Mouse (Mus musculus) right cerebral cortex, postnatal 36 days (tissue): ENCODE measurements around the gene Aldh1b1.
A peak's percentile ranks its signal among the peaks of the same experiment; 100 is the strongest.

ENCODE experiments used
- DNase-seq, 2 experiments: peaks; one replicate each; pipeline ENCODE4 v3.0.0; 2022; ENCODE audit warnings: low spot score in 2 of 2, mixed read lengths in 1 of 2

The Aldh1b1 gene

DNA sequence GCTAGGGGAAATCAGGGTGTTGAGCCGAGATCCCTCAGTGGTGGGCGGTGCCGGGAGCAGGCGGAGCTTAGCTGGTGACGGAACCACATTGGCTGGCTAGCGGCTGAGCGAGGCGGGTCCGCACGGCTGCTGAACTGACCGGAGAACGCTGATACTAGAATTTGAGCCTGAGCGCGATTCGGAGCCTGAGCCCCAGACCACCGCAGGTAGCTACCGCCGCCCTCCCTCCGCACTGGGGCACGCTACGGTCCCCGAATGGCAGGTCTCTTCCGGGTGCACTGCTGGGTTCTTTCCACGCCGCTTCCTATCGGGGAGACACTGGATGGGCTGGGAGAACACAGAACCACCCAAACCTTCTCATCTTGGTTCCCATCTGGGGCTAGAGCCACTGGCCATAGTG is at the start of gene Aldh1b1:
Gene Aldh1b1 (plus strand): TSS at position 59 of the 400 bp plus-strand sequence.
- DNase-seq, result peak; percentile 52 to 61

DNA sequence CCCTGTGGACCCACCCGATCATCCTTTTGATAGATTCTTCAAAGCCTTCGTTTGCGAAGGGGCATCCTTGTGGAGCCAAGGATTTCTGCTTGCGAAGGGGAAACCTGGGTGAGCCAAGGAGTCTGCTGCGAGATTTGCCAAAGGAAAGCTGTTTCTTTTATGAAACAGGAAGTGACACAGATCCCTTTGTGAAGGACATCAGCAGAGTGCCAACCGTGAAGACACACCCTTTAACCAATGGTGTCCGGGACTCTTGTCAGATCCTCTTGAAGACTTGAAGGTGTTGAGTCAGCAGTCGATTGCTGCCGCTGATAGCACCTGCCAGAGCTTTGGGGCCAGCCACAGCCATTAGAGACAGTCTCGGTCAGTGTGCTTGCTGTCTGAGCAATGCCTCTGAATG is 49.4 kb upstream of the Aldh1b1 start:
- DNase-seq, result no peak

DNA sequence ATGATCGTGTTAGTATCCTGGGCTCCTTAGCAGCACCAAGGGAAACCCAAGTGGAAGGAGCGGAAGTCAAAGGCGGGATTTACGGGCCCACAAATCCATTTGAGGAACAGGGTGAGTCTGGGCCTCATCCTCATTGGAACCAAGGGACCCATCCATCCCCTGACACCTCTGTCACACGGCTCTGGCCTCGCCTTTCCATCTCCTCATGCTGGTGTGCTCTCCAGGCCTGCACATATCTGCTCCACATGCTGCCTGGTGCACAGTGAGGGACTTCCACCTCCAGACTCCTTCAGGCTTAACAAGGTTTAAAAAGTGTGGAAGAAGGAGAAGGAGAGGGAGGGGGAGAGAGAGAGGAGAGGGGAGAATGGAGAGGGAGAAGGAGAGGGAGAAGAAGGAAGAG is 48.3 kb upstream of the Aldh1b1 start:
- no peak for DNase-seq

DNA sequence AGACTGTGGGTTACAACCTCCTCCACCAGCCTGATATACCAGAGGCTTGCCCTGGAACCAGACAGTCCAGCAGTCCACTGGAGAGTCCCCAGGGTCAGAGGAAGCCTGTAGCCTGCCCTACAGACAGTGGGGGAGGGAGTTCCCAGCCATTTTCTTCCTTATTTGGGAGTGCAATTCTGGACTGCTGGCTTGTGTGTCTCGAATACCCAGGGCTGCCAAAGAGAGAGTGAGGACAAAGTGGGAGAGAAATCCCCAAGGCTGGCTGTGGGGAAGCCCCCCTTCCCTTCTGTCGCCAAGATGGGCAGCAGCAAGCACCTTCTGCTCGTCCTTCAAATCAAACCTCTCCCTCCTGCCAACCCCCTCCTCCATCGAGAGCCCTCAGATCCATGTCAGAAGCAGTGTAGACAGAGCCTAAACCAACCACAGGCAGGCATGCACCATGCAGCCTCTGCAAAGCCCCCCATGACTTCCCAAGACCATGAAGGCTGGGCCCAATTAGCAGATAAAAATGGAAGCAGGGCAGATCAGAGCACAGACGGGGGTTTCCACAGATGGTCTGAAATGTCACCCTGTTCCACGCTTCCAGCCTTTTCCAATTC is 45.5 kb upstream of the Aldh1b1 start:
- DNase-seq, result no peak

DNA sequence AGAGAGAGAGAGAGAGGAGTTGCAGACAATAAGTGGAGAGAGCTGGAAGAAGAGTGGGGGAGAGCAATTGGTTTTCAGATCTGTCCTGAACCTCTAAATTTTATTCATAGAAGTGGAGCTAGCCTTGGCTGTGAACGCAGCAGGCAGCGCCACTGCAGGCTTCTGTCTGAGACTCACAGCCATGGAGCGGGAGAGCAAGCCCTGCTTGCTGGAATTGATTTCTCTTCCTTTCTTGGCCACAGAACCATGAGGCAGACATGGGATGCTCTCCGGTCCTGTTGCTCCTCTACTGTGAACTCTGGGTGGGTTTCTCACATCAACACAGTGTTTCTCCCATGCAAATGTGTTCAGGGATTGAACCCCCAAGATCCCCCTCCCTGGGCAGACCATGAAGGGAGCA is 44.7 kb upstream of the Aldh1b1 start:
- no peak for DNase-seq

DNA sequence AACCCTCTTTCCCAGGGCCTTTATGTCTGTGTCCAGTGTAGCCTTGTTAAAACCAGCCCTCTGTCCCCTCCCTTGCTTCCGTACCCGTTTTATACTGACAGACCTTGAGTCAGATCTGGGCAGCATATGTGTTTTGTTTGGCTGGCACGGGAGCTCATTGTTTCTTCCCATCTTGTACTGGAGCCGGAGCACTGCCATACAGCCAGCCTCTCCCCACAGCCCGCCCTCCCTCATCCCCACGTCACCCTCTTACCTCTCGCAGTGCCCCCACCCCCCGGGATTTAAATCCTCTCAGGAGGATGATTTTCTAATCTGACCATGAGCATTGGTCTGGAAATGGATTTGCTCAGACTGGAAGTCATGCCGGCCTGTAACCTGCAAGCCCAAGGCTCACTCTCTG is 43.7 kb upstream of the Aldh1b1 start:
- DNase-seq, result no peak

DNA sequence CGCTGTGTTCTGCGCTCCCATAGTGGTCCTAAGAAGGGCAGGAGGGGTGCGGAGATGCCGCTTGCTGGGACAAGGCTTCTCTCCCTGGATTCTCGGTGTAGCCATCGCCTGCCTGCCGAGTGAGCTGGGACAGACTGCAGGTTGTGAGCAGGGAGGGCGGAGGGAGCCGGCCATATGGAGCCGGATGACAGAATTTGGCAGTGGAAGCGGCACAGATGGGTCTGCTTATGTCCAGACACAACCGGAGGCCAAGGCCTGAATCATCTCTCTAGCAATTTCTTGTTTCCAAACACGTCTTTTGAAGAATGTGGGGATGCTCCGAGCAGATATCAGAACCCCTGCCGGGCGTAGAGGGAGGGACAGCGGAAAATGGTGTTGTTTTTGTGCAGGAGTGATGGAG is 42.9 kb upstream of the Aldh1b1 start:
- DNase-seq, result peak; percentile 62 to 71

DNA sequence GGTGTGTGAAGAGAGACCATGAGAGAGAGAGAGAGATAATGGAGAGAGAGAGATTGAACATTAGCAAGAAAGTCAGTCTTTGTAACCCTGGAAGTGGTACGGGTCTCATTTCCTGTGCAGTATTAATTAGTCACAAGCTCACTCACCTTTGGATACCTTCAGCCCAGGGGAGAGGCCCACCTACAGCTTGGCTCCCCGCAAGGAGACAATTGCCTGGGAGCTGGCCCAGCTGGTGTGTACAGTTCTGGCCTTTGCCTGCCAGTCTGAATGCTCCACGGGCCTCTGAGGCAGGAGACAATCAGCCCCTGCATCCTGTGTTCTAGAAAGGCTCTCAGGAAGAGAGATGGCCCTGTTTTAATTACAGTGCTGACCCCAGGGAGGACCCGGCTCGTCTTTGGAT is 40.9 kb upstream of the Aldh1b1 start:
- DNase-seq, result no peak

DNA sequence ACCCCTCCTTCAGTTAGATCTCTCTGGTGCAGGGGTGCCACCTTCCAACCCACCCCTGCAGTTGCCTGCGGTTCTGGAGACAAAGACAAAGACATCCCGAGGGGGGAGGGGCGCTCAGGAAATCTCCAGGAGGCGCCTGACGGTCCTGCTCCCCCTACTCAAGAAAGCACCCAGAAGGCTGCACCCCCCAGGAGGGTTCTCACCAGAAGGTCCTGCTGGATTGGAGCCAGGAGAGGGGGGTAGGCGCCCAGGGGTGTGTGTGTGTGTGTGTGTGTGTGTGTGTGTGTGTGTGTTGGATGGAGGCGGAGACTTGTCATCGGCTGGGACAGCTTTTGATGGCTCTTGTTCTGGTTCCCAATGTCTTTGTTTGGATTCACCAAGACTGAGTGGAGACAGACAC is 39.4 kb upstream of the Aldh1b1 start:
- no peak for DNase-seq

DNA sequence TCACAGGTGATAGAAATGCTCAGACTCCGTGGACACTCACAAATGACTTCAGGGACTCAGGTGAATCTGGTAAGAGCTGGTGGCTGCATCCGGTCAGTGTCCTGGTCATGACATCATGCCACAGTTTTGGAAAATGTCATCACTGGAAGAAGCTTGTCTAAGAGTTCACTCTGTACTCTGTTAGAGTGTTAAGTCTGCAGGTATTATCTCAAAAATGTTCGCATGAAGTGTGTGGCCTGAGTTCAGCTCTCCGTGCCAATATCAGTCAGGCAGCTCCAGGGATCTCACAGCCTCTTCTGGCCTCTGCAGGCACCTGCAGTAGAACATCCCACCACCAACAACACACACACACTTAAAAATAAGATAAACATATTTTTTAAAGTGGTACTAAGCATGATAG is 36.2 kb upstream of the Aldh1b1 start:
- no peak for DNase-seq

DNA sequence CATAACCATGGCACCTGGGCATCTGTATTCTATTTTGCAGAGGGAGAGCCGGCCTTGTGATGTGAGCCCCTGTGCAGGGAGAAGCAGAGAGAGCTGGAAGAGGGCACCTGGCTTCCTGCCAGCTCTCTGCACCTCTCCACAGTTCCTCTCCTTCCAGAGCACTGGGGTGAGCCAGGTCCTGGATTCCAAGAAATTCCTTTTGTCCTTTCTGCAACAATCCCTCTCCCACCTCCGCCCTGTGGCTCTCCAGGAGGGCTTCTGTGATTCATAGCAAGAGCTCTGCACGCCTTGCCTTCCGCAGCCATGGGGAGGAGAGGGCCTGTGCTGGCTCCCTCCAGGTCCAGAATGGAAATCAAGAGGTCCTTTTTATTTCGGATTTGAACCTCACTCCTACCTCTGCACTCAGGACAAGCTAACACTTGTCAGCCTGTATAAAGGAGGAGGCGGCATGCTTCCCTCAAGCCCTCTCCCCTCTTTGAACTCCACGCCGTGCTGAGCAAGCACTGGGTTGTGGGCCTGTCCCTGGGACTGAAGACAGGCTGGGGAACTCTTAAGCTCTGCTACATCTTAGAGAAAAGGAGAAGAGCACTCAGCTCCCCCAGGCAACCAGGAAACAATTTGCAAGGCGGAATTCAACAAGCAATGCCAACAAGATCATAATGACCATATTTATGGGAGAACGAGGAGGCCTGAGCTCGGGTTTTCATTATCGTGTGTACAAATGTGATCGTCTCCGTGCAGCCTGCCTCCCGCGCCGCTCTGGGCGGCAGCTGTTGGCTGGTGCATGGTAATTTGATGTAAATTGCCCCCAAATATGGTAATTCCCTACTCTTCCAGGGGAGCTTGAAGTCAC is 35.3 kb upstream of the Aldh1b1 start:
- DNase-seq, result peak in 1 of 2 experiments; percentile 30

DNA sequence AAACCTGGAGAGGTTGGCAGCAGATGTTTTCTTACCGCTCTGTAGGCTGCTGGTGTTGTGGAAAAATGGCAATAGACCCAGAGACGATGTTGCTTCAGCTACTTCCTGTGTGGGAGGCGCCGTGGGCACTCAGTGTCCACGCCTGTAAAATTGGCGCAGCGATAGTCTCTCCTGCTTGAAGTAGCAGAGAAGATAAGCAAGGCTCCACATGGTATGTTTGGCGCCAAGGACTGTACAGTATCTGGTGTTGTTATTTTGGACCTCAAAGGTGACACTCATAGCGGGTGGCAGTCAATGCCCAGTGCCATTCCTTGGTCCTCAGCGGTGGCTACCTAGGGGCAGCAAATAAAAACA is 34.7 kb upstream of the Aldh1b1 start:
- peak in 1 of 2 experiments; percentile 16 for DNase-seq

DNA sequence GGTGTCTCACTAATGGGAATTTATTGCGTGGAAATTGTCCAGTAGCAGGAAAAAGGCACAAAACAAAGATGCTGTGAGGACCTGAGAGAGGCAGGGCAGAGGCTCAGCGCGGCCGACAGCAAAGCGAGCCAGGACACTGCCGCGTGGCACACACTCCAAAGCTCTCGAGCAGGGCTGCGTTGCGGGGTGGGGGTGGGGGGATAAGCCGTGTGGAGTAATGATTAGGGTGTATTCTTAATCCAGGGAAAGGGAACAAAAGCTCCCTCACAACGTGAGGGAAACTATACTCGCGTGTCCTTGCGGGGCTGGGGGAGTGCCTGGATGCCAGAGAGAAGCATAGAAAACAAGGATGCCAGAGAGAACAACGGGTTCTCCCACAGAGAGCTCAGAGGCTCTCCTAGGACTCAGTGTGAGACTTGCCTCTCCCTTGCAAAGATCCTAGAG is 33.7 kb upstream of the Aldh1b1 start:
- DNase-seq, result no peak

DNA sequence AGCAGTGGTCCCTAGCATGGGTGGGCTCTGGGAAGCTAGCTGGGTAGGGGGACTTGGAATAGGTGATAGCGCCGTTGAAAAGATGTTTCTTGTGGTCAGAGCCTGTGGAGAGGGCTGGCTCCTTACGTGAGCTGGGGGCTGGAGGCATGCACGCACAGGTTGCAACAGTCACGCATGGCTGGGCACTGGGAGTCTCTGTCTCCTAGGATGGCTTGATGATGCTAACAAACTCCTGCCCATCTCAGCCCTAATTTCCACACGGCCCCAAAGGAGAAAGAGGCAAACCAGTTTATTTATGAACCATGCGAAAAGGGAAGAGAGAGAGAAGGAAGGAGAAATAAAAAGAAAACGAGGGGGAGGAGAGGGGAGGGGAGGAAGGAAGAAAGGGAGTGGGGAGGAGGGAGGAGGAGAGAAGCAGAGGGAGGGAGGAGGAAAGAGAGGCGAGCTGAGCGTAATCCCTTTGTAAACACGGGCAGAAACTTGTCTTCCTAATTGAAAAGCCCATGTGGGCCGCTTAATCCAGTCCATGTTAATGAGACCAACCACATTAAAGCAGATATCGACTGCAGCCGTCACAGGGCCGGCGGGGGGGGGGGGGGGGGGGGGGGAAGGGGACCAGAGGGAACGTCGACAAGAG is 33.1 kb upstream of the Aldh1b1 start:
- DNase-seq, result no peak

DNA sequence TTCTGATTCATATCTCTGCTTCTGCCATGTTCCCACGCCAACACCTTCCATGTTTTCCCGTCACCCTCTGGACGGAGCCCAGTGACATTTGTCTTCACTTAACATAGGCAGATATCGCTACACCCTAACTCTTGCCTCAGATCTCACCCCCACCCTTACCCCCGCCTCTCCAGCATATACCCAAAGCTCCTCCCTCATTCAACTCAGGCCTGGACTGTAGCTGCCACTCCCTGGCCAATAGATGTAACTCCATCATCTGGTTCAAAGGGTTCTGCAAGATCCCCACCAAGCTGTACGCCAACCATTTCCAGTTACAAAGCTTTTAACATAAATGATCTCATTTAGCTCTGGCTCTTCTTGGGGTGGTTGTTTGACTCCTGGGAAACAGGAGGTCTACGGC is 32.0 kb upstream of the Aldh1b1 start:
- no peak for DNase-seq

DNA sequence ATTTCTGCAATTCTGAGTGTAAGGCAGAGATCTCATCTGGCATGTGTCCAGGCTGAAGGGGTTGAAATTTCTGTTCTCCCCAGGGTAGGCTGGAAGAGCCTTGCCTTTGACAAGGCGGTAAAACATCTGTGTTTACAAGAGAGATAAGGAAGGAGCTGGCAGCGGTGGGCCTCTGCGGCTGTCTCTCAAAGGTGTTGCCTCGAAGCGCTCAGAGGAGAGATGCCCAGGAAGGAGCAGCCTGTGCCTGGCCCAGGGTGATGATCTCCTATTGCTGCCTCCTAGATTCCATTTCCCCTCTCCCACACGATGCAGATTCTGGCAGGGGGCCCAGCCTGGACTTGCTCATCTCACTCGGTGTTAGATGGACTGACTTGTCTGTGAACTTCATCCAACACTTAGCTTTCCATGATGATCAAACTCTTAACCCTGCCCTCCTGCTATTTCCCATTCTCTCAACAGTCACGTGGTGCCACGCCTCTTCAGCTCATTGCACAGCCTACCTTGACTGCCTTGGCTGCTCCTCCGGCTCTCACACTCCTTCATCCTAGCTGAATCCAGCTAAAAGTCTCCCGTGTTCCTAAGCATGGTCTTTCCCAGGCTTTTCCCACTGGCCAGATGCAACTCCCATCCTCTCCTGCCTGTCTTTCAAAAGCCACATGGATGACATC is 30.8 kb upstream of the Aldh1b1 start:
- no peak for DNase-seq

DNA sequence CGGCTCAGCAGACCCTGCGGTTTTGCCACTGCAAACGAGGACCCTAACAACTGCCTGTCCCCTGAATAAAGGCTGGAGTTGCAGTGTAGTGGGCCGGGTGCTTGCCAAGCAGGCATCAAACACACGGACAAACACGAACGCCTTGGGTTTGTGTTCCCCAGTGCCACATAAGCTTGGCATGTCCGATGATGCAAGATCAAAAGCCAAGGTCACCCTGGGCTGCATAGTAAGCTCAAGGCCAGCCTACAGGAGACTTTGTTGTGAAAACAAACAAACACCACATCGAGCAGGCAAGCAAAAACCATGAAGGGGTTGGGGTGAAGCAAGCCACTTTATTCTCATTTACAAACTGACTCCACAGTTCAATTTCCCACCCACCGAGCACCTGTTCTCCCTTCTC is 29.7 kb upstream of the Aldh1b1 start:
- no peak for DNase-seq

DNA sequence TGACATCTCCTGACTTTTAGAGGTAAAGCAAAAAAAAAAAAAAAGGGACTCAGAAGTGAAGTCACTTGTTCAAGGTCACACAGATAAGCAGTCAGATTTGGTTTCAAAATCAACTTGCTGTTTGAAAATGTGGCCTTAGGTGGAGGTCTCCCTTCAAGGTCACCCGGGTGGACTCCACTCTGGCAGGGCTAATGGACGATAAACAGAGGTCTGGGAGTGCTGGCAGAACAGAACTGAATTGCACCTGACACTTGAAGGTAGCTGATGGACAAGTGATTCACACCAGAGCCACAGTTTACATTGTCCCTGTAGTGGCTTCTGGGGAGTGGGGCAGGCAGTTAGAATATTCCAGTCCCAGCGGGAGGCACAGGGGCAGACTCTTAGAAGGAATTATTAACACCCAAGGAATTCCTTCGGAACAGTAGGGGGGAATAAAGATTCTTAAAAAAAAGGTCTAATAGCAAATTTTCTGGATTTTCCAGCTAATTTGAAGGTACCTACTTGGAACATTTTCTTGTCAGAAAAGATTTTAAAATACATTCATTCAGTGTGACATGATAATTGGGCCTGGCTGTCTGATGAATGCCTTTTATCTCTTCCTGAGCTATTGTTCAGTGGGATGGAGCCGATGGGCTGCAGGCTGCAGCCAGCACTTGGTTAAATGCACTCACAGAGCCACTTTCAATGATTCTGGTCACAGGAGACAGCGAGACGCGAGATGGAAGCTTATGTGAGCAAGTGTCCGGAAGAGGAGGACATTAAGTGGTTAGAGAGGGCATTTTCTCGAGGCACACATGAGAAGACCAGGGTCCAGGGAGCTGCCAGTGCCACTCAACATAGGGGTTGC is 28.8 kb upstream of the Aldh1b1 start:
- DNase-seq, result no peak

DNA sequence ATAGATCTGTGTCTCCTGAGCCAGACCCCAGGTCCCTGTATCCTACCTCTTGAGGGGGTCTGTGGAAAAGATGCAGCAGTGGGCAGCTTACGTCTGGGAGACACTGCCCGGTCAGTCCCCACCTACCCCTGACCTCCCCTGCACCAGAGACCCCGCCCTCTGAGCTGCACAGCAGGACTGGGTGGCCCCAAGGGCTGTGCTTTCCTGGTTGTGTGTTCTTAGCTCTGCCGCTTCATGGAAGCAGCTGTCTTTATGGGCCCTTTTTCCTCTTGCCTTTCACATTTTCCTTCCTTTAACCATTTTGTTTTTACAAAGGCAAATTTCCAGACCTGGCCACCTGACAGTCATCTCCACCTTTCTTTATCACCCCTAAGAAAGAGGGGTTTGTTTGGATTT is 28.2 kb upstream of the Aldh1b1 start:
- DNase-seq, result no peak

DNA sequence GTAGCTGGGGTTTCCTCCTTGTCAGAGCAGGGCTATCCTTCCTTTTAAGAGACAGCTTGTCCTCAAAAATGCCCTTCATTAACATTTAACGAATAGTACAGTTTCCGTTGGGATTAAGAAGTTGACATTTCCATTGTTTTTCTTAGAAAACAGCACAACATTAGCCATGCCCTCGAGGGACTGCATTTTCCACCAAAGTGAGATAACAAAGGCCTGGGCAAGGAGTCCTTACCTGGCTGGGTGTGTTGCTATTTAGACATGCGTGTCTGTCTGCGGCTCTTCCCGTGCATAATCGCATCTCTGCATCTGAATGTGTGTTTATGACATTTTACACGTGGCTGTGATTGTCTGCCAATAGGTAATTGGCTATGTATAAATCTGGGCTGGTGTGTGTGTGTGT is 27.6 kb upstream of the Aldh1b1 start:
- no peak for DNase-seq

DNA sequence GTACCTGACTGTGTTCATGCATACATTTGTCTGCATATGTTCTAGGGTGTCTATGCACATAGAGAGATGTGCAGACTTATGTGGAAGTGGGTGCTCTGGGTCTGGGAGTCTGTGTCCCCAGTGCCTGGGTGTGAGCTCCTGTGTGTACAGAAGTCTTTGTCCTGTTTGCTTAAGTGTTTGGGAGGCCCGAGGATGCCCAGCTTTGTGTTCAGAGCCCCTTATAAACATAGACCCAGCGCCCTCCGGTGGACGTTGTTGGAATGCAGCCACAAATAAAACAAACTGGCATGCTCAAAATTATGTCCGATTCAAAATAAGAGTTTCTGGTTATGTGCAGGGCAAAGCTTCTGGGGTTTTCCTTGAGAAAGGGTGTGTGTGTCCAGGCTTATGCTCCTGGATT is 27.2 kb upstream of the Aldh1b1 start:
- peak; percentile 14 to 24 for DNase-seq

DNA sequence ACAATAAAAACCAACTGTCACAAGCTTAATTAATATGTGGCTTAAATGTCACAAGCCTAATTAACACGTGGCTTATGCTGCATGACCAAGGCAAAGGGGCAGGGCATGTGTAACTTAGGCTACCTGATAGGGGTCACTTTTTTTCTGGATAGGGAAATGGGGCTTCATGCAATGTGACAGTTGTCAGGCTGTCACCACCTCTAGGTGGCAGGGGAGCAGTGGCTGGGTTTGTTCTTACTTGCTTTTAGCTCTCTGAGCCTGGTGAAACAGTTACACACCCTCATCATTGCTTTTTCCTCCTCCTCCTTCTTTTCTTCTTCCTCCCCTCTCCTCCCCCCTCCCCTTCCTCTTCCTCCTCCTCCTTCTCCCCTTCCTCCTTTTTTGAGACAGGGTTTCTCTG is 15.2 kb upstream of the Aldh1b1 start:
- DNase-seq, result no peak
